Mouse (Mus musculus) C2C12 (cell line): ENCODE measurements around the gene 2310030G06Rik.

Source experiments
- CTCF ChIP-seq: IDR thresholded peaks from one replicate; pipeline ENCODE4 v1.5.1; 2011; ENCODE audit not compliant: control insufficient read depth, insufficient read depth, insufficient read length
- MAX ChIP-seq: IDR thresholded peaks from one replicate; pipeline ENCODE4 v1.6.1; 2011; ENCODE audit warnings: mild to moderate bottlenecking, control low read depth

DNA sequence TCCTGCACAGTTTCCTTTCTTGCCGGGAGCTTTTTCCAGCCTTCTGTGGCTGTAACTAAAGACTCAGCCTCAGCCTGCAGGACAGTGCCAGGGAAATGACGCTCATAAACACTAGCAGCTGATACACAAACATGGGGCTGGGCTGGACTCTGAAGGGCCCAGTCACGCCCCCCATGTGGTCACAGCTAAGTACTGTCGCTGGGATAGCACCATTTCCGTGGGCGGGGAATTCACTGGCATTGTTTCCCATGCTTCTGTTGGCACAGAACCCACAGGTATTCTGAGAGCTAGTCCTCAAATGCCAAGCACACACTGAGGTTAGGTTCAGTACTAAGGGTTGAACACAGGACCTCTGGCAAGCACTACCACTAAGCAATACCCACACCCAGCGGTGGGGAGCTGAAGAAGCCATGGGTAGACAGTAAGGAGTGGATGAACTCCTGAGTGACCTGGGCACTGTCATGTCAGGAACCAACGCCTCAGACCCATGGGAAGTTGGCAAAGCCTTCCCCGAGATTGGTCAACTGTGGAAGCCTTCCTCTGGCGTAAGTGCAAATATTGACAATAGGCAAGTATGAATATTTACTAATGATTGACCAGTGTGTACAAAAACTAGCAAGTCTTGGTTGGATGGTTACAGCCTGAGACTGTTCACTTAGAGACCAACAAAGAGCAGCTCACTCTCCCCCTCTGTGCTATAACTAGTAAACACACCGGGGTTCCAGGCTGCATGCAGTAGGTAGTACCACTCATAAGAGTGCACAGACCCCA, 45.2 kb downstream of the 2310030G06Rik start:
- TF ChIP-seq CTCF (no peak), MAX (no peak)
